Mouse (Mus musculus) large intestine, adult 2 months (tissue): Measurements from ENCODE around the gene Mapk8. TPM values are rescaled to one million over a fixed set of nuclear protein-coding genes. Genes with fewer than 3 reads are reported as not detected.

Experiments
- DNase-seq: peaks from one replicate; pipeline ENCODE4 v3.0.0-alpha.2; 2012; ENCODE audit warnings: low read depth, low spot score
- WGBS: fragments of 180-500 bp; shearing (Covaris S2); methylation state at CpG from one replicate; pipeline ENCODE4 v1.1.7; 2018; 5-methylcytosine and 5-hydroxymethylcytosine counted together
- polyA plus RNA-seq: library from polyadenylated mRNA; depleted of rRNA; stranded (reverse); fragments of >200 nt; gene quantifications from 2 replicates; pipeline ENCODE4 v1.2.3, GENCODE M21; 2012

Gene Mapk8
- polyA plus RNA-seq, 1 experiment = 5.8 TPM

DNA sequence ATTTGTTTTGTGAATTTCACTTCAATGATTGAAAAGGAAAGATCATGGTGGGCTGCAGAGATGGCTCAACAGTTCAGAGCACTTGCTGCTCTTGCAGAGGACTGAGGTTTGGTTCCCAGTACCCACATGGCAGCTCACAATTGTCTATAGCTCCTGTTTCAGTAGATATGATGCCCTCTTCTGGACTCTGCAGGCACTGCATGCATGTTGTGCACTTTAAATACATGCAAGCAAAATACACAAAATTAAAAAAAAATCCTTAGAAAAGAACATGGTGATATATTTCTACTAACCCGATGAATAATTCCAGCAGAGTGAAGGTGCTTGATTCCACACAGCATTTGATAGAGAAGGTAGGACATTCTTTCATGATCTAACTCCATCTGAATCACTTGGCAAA is 44.6 kb downstream of the Mapk8 start:
- 95% methylated on average over 1 of the region's 1 CpGs for WGBS
- no peak for DNase-seq

DNA sequence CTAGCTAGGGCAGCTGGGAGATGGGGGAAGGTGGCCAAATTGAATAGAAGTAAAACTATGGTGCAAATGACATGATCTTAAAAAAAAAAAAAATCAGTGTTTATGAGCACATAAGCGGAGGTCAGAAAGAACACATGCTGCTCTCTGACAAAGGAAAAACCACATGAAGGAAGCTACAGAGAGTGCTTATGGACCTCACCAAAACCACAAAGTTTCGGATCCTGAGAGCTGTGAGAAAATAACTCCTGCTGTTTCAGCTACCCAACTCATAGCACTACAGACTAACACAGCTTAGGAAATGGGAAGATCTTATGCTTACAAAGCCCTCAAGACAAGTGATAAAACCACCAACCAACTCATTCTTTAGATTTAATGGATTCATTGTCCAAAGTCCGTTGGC is 46.9 kb downstream of the Mapk8 start:
- no peak for DNase-seq
- 88% methylated on average over 3 of the region's 3 CpGs for WGBS

DNA sequence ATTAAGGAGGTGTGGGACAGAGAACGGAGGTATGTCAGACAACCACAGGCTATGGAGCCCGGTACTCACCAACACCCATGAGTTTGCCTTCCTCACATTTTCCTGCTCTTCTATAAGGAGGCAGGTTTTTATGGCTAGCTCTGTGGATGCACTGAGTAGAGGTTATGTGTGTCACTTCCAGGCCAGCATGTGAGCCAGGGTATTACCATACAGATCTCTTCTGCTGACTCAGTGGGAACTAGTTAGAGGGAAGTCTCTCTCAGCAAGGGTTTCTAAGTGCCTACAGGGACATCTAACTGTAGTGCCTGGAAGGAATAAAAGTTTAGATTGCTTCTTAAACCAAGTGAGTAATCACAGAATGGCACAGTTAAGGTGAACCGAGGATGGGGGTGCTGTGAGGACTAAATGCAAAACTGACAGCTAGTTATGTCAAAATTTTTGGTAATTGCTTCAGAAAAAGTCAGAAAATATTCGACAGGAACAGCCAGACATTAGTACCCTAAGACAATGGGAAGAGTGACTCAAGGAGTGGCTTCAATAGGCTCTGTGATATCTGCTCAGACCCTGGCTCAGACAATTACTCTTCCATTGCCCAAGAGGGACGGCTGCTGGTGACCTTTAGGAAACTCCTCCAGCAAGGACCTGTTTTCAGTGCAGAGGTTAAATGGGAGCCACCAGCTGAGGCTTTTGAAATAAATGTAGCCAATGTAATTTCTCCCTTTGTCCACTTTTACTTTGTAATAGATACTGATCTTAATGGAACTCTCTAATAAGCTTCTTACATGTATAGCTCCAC is 48.7 kb downstream of the Mapk8 start:
- DNase-seq = no peak
- WGBS = 94% methylated on average over 5 of the region's 5 CpGs

GRCm38 (mm10) chr14:33380830-33381457 is 66.0 kb downstream of the Mapk8 start:
- DNase-seq = no peak
- 79% methylated on average over 6 of the region's 6 CpGs for WGBS

- no peak for DNase-seq
- 90% methylated on average over 5 of the region's 5 CpGs for WGBS
Observed at GRCm38 (mm10) chr14:33378723-33379122, 68.2 kb downstream of the Mapk8 start.

DNA sequence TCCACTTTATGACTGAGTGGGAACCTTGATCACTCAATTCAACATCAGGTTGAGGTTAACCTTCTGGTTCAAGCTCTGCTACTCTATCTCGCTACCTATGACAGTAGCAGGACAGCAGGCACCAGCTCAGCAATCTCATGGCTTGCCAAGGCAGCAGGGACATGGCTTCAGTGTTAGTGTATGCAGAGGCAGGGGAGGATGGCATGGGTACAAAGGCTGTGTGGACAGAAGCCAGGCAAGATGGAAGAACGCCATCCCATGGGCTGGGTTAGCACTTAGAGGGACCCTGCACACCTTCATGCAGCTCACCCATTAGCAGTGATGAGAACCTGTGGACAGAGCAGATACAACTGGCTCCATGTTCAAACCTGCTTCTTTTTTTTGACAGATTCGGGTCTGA is 69.7 kb downstream of the Mapk8 start:
- 87% methylated on average over 3 of the region's 3 CpGs for WGBS

GRCm38 (mm10) chr14:33374089-33374488 is 72.9 kb downstream of the Mapk8 start:
- 15% methylated on average over 1 of the region's 1 CpGs for WGBS
- no peak for DNase-seq

More for the DNA sequence above, 69.7 kb downstream of the Mapk8 start:
- DNase-seq = no peak

DNA sequence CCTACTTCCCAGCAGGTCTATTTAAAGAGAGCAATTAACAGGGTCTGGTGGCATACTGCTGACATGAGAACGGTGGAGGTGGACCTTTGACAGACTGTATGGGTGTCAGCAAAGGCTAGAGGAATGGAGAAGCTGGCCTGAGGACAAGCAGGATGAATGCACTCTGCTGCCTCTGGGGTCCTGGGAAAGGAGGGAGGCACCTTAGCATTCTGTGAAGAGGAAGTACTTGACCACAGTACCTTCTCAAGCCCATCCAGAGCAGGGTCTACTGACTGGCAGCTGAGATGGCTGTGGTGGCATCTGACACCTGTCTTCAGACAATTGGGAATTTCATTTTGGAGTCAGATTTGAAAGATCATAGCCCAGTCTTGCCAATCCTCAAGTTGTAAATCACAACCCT is 73.7 kb downstream of the Mapk8 start:
- 19% methylated on average over 1 of the region's 1 CpGs for WGBS
- no peak for DNase-seq

DNA sequence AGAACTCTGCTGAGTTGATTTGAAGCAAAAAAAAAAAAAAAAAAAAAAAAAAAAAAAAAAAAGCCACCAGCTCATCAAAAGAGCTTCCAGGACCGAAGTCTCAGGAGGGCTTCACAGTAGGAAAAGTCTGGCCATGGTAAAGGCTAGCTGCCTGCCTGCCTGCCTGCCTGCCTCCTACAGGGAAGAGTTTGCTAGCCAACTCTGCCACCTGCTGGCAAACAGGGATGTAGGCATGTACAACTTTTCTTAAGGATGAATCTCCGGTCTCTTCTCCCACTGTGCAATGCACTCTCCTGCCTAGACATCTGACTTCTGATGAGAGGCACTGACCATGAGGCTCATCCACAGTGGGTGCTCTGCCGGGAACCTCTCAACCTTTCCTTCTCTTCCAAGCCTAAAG is 75.7 kb downstream of the Mapk8 start:
- no peak for DNase-seq
- WGBS = 12% methylated on average over 3 of the region's 3 CpGs

DNA sequence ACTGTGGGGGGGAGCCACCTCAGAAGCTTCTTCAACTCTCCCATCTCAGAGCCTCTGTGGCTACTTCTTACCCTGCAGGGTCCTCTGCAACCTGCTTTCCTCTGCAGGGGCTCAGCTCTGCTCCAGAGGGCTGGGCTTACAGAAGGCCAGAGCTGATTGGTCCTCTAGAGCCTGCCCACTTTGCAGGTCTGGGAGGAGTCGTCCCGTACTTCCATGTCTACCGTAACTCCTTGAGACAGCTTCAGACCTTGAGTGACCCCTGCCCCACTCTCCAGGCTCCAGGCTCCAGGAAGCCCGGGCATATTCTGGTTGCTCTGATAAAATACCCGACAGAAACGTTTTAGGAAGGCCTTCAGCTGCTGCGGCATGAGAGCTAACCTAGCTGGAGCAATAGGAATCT is 76.9 kb downstream of the Mapk8 start:
- no peak for DNase-seq
- 9% methylated on average over 7 of the region's 7 CpGs for WGBS

DNA sequence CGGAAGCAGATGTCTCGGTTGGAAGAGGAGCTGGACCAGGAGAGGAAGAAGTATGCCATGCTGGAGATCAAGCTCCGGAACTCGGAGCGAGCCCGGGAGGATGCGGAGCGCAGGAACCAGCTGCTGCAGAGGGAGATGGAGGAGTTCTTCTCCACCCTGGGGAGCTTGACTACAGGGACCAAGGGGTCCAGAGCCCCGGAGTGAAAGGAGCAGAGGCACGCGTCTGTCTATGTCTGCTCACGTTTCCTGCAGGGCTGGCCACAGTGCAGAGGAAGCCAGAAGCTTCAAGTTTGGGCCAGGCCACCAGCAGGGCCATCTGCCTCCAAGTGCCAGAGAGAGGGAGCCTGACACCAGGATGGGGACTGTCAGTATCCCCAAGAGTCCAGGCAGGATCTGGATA is 77.6 kb downstream of the Mapk8 start:
- WGBS = 83% methylated on average over 12 of the region's 12 CpGs

GRCm38 (mm10) chr14:33366891-33367777 is 79.8 kb downstream of the Mapk8 start:
- DNase-seq = no peak

More for the DNA sequence above, 77.6 kb downstream of the Mapk8 start:
- DNase-seq = no peak

DNA sequence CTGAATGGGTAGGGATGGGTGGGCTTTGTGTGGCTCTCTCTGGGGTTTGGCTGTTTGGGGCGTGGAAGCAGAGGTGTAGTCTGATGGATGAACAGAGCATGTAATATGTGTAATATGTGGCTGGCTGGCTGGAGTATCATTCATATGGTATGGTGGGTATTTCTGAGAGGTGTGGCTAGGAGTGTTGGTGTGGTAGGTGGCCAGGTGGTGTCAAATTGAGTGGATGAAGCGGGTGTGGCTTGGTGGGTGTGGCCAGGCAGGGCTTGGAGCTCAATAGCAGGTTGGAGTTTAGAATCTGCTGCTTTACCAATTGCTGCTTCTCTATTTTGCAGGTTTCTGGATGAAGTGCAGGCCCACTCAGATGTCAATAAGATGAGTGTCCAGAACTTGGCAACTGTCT is 82.9 kb downstream of the Mapk8 start:
- no peak for DNase-seq
- WGBS = 69% methylated on average over 2 of the region's 2 CpGs

More at GRCm38 (mm10) chr14:33366891-33367777, 79.8 kb downstream of the Mapk8 start:
- 85% methylated on average over 30 of the region's 30 CpGs for WGBS

DNA sequence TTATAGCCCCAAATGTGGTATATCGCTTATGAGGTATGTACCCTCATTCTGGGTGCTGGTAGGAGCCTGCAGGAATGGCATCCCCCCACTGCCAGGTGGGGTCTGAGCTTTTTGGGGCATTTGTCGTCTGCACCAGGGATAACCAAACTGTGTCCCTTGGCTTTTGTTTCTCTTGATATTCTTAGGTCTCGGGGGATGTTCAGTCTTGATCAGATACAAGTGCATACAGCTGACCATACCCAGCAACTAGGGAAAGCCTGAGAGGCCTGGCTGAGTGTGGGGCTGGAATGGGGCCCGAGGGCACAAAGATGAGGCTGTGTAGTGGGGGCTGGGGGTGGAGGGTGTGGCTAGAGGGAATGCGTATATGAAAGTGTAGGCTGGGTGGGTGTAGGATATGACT is 83.3 kb downstream of the Mapk8 start:
- WGBS = 66% methylated on average over 5 of the region's 5 CpGs
- DNase-seq = no peak

- WGBS = 14% methylated on average over 10 of the region's 10 CpGs
- DNase-seq = no peak
Observed at GRCm38 (mm10) chr14:33362807-33363206, 84.2 kb downstream of the Mapk8 start.

GRCm38 (mm10) chr14:33362122-33362521 is 84.8 kb downstream of the Mapk8 start:
- DNase-seq = no peak
- WGBS = 42% methylated on average over 14 of the region's 14 CpGs

DNA sequence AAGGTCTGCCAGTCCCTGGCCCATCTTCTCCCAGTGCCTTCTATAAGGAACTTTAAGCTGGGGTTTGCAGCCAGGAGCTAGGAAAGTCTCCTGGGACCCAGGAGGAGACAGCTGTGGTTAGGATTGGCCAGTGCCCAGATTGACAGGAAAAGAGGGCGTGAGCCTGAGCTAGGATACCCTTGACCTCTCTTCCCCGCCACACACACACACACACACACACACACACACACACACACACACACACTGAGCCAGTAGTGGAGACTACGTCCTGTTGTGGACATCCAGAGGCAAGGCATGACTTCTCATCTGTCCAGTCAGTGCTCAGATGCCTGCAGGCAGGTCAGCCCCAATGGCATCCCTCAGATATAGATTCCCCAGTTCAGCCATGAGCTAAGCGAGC is 85.4 kb downstream of the Mapk8 start:
- 56% methylated on average over 4 of the region's 4 CpGs for WGBS
- DNase-seq = no peak

DNA sequence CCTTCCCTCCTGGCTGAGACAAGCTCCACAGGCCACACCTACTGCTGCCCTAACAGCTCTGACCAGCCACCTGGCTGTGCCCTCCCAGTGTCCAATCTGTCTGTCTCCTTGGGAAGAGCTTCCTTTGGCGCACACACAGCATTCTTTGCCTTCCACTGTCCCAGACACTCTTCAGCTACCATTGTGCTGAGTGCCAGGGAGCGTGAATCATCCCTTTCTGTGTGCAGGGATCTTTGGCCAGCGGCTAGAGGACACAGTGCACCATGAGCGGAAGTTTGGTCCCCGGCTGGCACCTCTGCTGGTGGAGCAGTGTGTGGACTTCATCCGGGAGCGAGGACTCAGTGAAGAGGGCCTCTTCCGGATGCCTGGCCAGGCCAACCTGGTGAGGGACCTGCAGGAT is 88.1 kb downstream of the Mapk8 start:
- WGBS = 81% methylated on average over 8 of the region's 8 CpGs
- no peak for DNase-seq

- WGBS = 59% methylated on average over 12 of the region's 12 CpGs
- no peak for DNase-seq
Observed at GRCm38 (mm10) chr14:33357600-33358368, 89.2 kb downstream of the Mapk8 start.

DNA sequence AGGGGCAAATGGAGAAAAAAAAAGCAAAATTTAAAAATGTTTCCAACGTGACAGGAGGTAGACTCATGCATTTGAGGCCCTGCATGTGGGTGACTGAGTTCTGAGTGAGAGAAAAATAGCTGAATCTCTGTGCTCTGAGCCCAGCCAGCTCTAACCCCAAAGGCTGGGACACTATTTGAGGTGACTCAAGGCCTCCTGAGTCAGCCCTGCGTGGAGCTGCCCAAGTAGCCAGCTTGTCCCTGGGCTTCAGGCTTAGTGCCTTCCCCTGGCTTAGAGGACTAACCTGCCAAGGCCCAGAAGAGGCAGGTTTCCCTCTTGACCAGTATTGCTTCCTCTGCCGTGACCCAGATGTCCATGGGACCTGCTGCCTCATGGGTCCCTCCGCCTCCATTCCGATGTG is 91.7 kb downstream of the Mapk8 start:
- 78% methylated on average over 5 of the region's 5 CpGs for WGBS
- no peak for DNase-seq
